23 mouse cellular contexts compared by ENCODE assay signal in genomic region chr1:135493862-135494261, GRCm38 (mm10).
"Had no signal": no experiment of that assay in that cellular context is flagged by ENCODE, and none has a peak within 500 bp of the region (broad histone marks: within the 10 kb centered on the region; RNA-seq: fewer than 3 reads in every experiment).

No protein-coding gene starts in this region.

- ATAC-seq: liver, postnatal 0 days; lung, postnatal 0 days; midbrain, embryonic 13.5 days; midbrain, embryonic 15.5 days had no signal

- H3K27me3 ChIP-seq: lung, embryonic 15.5 days; megakaryocyte, embryonic 14.5 days; midbrain, embryonic 13.5 days; midbrain, embryonic 15.5 days; neural tube, embryonic 13.5 days; neural tube, embryonic 15.5 days; stomach, embryonic 15.5 days had no signal

- H3K4me3 ChIP-seq: lung, embryonic 15.5 days; megakaryocyte, embryonic 14.5 days; midbrain, embryonic 13.5 days; midbrain, embryonic 15.5 days; myocyte; neural tube, embryonic 13.5 days; neural tube, embryonic 15.5 days; stomach, embryonic 15.5 days had no signal

- H3K4me2 ChIP-seq: lung, embryonic 15.5 days; midbrain, embryonic 11.5 days; midbrain, embryonic 13.5 days; midbrain, embryonic 15.5 days; neural tube, embryonic 13.5 days; neural tube, embryonic 15.5 days; stomach, embryonic 15.5 days had no signal

- DNase-seq: liver, postnatal 0 days; lung, adult 2 months; lung, postnatal 14 days; lung, postnatal 36 days; retina, postnatal 1 day; right cerebral cortex, adult 18-20 months; right cerebral cortex, postnatal 25 days; right cerebral cortex, postnatal 4 days; thymus, adult 2 months; thymus, postnatal 25 days; thymus, postnatal 4 days had no signal

- H3K9me3 ChIP-seq: lung, embryonic 15.5 days; megakaryocyte, embryonic 14.5 days; midbrain, embryonic 13.5 days; midbrain, embryonic 15.5 days; neural tube, embryonic 13.5 days; neural tube, embryonic 15.5 days; stomach, embryonic 15.5 days had no signal

- H3K9ac ChIP-seq: liver, postnatal 0 days; lung, embryonic 15.5 days; midbrain, embryonic 13.5 days; midbrain, embryonic 15.5 days; neural tube, embryonic 13.5 days; neural tube, embryonic 15.5 days; stomach, embryonic 15.5 days had no signal

- H3K36me3 ChIP-seq: lung, embryonic 15.5 days; midbrain, embryonic 13.5 days; midbrain, embryonic 15.5 days; neural tube, embryonic 13.5 days; neural tube, embryonic 15.5 days; stomach, embryonic 15.5 days had no signal

- H3K27ac ChIP-seq: lung, embryonic 15.5 days; macrophage; midbrain, embryonic 13.5 days; midbrain, embryonic 15.5 days; neural tube, embryonic 13.5 days; neural tube, embryonic 15.5 days; stomach, embryonic 15.5 days; stomach, postnatal 0 days had no signal
